Mouse (Mus musculus): ENCODE measurements around the gene Rasl10a. TPM values are rescaled to one million over a fixed set of nuclear protein-coding genes. Genes with fewer than 3 reads are reported as not detected.
"Not testable (repeated sequence)": the region's sequence is repeated elsewhere in the genome, so short reads cannot be mapped to it uniquely, and the experiment has no call there.

Gene Rasl10a
- total RNA-seq, 2 experiments from 2014 or later = 88.6 to 112 TPM

GRCm38 (mm10) chr11:5076843-5077242 is 18.9 kb downstream of the Rasl10a start:
- DNase-seq = not testable (repeated sequence)

GRCm38 (mm10) chr11:5089147-5089546 is 31.2 kb downstream of the Rasl10a start:
- DNase-seq = no peak

- no peak for DNase-seq
Observed at GRCm38 (mm10) chr11:5091706-5092105, 33.8 kb downstream of the Rasl10a start.

GRCm38 (mm10) chr11:5095877-5096276 is 37.9 kb downstream of the Rasl10a start:
- no peak for DNase-seq

- DNase-seq = no peak
Observed at GRCm38 (mm10) chr11:5096480-5097020, 38.6 kb downstream of the Rasl10a start.

GRCm38 (mm10) chr11:5098035-5098735 is 40.3 kb downstream of the Rasl10a start:
- DNase-seq = peak; percentile 57 to 67

- peak; percentile 98 for DNase-seq
Observed at GRCm38 (mm10) chr11:5098736-5099542, 41.0 kb downstream of the Rasl10a start, which contains the start of the genes Rhbdd3 and Ewsr1. Gene Rhbdd3, plus strand, starts transcription at chr11:5098926. Gene Ewsr1, minus strand, starts transcription at chr11:5099266.

- peak; percentile 71 to 75 for DNase-seq
Observed at GRCm38 (mm10) chr11:5099576-5100183, 41.8 kb downstream of the Rasl10a start.

- DNase-seq = no peak
Observed at GRCm38 (mm10) chr11:5100283-5100682, 42.4 kb downstream of the Rasl10a start.

GRCm38 (mm10) chr11:5100801-5101200 is 42.9 kb downstream of the Rasl10a start:
- DNase-seq = no peak

- DNase-seq = no peak
Observed at GRCm38 (mm10) chr11:5101641-5102040, 43.7 kb downstream of the Rasl10a start.

GRCm38 (mm10) chr11:5102384-5102783 is 44.5 kb downstream of the Rasl10a start:
- DNase-seq = no peak

- no peak for DNase-seq
Observed at GRCm38 (mm10) chr11:5103986-5104509, 46.1 kb downstream of the Rasl10a start.

- no peak for DNase-seq
Observed at GRCm38 (mm10) chr11:5109441-5109840, 51.5 kb downstream of the Rasl10a start.

Small RNAs within 50 kb of the gene (microRNA-seq; reads per million reads assigned to microRNA genes)
- 0 reads per million in 2 experiments for gene Gm47296

Other genes starting within 250 kb of the Rasl10a start
- gene Nf2, start 208.6 kb upstream of the Rasl10a start, total RNA-seq (2021) = 100 to 1,000 TPM in 1 of 2 experiments, 10 to 100 TPM in 1; 92.9 to 101 TPM
- 10 to 100 TPM; 81.2 to 86.8 TPM for gene Nipsnap1, start 184.2 kb upstream of the Rasl10a start, total RNA-seq (2021)
- gene Thoc5, start 162.8 kb upstream of the Rasl10a start, total RNA-seq (2021) = 10 to 100 TPM; 40.4 to 41.2 TPM
- 10 to 100 TPM; 38.5 to 44.9 TPM for gene Nefh, start 110.1 kb upstream of the Rasl10a start, total RNA-seq (2021)
- gene Ap1b1, start 71.3 kb upstream of the Rasl10a start, total RNA-seq (2021) = 100 to 1,000 TPM; 142 to 146 TPM
- gene Gas2l1, start 7.2 kb downstream of the Rasl10a start, total RNA-seq (2021) = 100 to 1,000 TPM in 1 of 2 experiments, 10 to 100 TPM in 1; 95.7 to 104 TPM
- 10 to 100 TPM; 20.2 to 22.2 TPM for gene Rhbdd3, start 40.8 kb downstream of the Rasl10a start, total RNA-seq (2021)
- gene Ewsr1, start 41.1 kb downstream of the Rasl10a start, total RNA-seq (2021) = 100 to 1,000 TPM; 319 to 373 TPM
- 1 to 10 TPM; 7.3 to 9.3 TPM for gene Emid1, start 94.1 kb downstream of the Rasl10a start, total RNA-seq (2021)
- 10 to 100 TPM; 13.1 to 14.6 TPM for gene Kremen1, start 203.4 kb downstream of the Rasl10a start, total RNA-seq (2021)